Mouse (Mus musculus) embryo, embryonic 11.5 days (tissue): ENCODE data around the gene Gm20489.
A peak's percentile ranks its signal among the peaks of the same experiment; 100 is the strongest.

ENCODE experiments used
- DNase-seq: peaks from one replicate; pipeline ENCODE4 v3.0.0-alpha.2; 2012; ENCODE audit warnings: low read depth, low spot score

The Gm20489 gene

DNA sequence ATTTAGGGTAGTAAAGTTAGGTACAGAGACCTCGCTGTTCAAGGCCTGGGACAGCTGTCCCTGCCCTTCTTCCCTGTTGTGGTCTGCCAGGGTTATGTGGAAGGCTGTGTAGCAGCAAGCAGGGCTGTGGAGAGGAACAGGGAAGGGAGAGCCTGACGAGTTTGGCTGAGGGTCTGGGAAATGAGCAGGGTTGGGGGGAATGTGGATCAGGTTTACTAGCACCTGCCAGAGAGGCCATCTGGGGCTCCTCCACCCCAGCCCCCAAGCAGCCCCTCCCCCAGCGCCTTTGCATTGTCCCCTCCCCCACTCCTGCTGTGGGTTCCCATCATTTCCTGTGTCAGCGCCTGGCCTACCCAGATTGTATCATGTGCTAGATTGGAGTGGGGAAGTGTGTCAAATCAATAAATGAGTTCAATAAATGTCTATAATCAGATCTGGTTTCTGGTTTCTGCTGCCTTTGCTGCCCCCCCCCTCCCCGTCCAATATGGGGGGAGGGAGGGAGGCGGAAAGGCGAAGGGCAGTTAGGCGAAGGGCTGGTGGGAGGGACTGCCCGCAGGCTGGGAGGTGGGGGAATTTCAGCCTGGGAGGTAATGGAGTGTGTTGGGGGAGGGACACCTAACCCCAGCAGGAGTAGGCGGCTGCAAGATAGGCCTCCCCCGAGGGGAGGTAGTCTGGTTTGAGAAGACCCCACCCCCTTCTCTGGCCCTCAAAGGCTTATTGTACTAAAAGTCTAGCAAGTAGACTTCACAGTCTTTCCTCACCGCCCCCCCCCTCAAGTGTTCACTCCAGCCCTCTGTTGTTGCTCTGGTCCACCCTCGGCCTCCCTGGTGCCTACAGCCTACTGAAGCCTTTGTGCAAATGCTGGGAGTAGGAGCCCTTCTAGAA, 8.1 kb downstream of the Gm20489 start:
- DNase-seq: peak; percentile 44

DNA sequence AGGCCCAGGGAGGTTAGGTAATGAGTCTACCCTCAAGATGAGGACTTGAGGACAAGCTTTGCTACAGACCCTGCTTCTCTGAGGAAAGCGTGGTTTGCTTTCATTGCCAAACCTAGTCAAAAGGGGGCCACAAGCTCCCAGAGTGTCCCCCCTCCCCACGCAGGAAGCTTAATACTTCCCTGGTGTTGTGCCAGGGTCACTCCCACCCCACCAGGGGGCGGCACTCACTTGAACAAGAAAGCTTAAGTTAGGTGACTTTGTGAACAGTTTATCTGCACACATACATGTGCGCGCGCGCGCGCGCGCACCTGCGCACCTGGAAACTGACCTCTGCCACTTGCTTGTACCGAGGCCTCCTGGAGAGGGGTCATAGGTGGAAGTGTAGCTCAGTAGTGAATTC, 12.2 kb downstream of the Gm20489 start:
- DNase-seq: no peak

DNA sequence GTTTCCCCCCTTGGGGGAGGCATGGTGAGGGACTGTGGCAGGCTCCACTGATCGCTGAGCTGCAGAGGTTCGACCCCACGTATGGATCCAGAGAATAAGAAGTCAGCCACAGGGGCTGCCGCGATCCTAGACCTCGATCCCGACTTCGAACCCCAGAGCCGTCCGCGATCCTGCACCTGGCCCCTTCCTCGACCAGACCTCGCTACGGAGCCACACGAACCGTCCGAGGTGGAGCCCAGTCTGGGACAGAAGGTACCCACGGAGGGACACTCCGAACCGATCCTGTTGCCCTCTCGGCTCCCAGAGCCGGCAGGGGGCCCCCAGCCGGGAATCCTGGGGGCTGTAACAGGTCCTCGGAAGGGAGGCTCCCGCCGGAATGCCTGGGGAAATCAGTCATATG, 14.1 kb downstream of the Gm20489 start:
- no peak for DNase-seq

GRCm38 (mm10) chrX:101253952-101254729, 14.7 kb downstream of the Gm20489 start, which contains the start of gene Foxo4:
Gene Foxo4 (plus strand): TSS chrX:101254528.
- DNase-seq: peak; percentile 84

DNA sequence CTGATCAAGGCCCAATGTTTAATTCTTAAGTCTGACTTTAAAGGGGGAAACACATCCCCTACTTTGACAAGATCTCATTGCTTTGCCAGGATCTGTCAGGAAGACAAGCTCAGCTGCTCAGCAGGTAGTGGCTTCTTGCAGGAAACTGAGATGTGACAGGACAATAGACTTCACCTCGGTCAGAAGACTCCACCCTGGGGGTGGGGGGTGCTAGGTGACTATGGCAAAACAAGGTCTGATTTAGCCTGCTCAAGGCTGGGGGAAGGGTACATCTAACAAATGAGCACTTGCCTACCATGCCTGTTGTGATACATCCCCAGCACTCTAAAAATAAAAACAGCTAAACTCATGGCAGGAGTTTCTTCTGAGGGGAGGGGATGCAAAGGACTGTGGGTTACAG, 23.8 kb downstream of the Gm20489 start:
- no peak for DNase-seq

GRCm38 (mm10) chrX:101222796-101223162, 46.0 kb downstream of the Gm20489 start:
- no peak for DNase-seq

DNA sequence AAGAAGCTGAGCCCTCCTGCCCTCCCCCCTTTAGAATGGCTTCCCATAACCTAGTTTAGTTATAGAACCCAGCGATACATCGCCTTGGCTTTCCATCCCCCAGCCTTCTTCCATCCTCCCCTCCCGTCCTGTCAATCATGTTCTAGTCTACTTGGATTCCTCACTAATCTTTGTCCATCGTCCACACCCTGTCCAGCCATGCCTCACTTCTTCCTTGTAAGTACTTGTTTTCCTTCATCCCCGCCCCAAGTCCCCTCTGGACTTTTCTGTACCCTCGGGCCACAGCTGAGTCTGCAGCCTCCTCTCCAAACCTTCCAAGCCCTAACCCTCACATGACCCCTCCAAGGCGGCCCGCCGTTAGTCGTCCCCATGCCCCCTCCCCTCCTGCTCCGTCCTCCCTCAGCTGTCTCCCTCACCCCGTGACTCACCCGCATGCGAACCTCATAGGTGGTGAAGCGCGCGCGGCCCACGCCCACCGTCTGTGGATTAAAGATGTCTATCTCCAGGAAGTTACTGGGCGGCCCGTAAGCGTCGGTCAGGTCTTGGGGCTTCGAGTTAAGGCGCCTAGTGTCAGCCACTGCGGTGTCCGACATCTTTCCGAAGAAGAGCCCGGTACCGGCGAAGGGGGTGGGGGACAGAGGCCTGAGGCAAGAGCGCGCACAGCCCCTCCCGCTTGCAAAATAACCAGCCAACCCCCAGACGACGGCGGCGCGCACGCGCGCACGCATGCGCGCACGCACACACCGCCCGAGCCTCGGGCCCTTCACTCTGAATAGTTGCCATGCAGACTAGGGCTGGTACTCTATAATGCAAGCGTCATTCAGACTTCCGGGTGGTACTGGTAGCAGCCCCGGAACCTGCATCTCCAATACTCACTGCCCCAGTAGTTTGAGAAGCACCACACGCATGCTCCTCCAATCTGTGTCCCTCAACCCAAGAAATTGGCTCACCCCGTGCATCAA, 46.7 kb downstream of the Gm20489 start, which contains the start of gene Snx12:
Snx12 (minus strand) TSS at position 730 of the 962 bp plus-strand sequence.
- peak; percentile 78 for DNase-seq
